Mouse (Mus musculus) heart, adult 2 months (tissue): ENCODE measurements at regions not wholly inside any gene's neighbourhood (a gene's known extent, or its start where the extent isn't known, plus 50 kb on each side); places are given as distances from the start of the nearest gene placed in this dataset.

Experiments used
- CTCF ChIP-seq: fragments of 200-600 bp; IDR thresholded peaks from 2 replicates; pipeline ENCODE4 v1.8.1; 2022; ENCODE audit warnings: antibody characterized with exemption, mild to moderate bottlenecking, moderate library complexity
- EP300 ChIP-seq: fragments of 200-500 bp; IDR thresholded peaks from 2 replicates; pipeline ENCODE4 v1.6.1; 2011; ENCODE audit warnings: low read depth, low read length, control low read depth; ENCODE audit not compliant: insufficient read depth
- POLR2A ChIP-seq: fragments of 200-500 bp; IDR thresholded peaks from 2 replicates; pipeline ENCODE4 v1.6.1; 2011; ENCODE audit warnings: mild to moderate bottlenecking, low read depth, low read length, control low read depth; ENCODE audit not compliant: insufficient read depth

GRCm38 (mm10) chr16:58100351-58100750 is 307.9 kb upstream of the Dcbld2 start:
- no peak for TF ChIP-seq CTCF
- no peak for TF ChIP-seq EP300
- TF ChIP-seq POLR2A: no peak
